Mouse (Mus musculus) CD8-positive naive resting alpha-beta T cell, adult 2 months (primary cell): ENCODE results near the gene Trim3.

ENCODE experiments used
- DNase-seq, 2 experiments: peaks; one replicate each; pipeline ENCODE4 v3.0.0; 2022; ENCODE audit warnings: low read depth in 2 of 2, low spot score in 2 of 2

The Trim3 gene

GRCm38 (mm10) chr7:105559016-105559415 lies 74.4 kb downstream of the Trim3 start:
- peak in 1 of 2 experiments; percentile 26 for DNase-seq

- no peak for DNase-seq
These were observed 75.7 kb downstream of the Trim3 start for GRCm38 (mm10) chr7:105557671-105558070.

- DNase-seq, result no peak
These were observed 77.0 kb downstream of the Trim3 start for GRCm38 (mm10) chr7:105556406-105556805.

GRCm38 (mm10) chr7:105555571-105555970 lies 77.8 kb downstream of the Trim3 start:
- no peak for DNase-seq
